Mouse (Mus musculus) central nervous system, embryonic 18 days (tissue): ENCODE data around the gene Brms1. TPM values are rescaled to one million over a fixed set of nuclear protein-coding genes. Genes with fewer than 3 reads are reported as not detected.

Source experiments
- polyA plus RNA-seq: library from polyadenylated mRNA; depleted of rRNA; stranded (reverse); fragments of >200 nt; gene quantifications from 2 replicates; pipeline ENCODE4 v1.2.3, GENCODE M21; 2012; rRNA removed

Brms1 gene
- 24.9 and 25.9 TPM in 2 replicates for polyA plus RNA-seq

GRCm38 (mm10) chr19:5040862-5041523 is at the start of gene Brms1:
Gene Brms1 (plus strand): TSS chr19:5041354.

GRCm38 (mm10) chr19:5023621-5024479 is 17.3 kb upstream of the Brms1 start, which contains the start of gene Slc29a2:
Gene Slc29a2 (plus strand): TSS chr19:5023860.

GRCm38 (mm10) chr19:5038709-5039156 is 2.4 kb upstream of the Brms1 start, which contains the start of the genes B4gat1 and AC124502.3:
Gene B4gat1 (plus strand): TSS chr19:5038826.
Gene AC124502.3 (plus strand): TSS chr19:5038891.

GRCm38 (mm10) chr19:5050047-5050905 is 9.1 kb downstream of the Brms1 start, which contains the start of gene Rin1:
Gene Rin1 (plus strand): TSS chr19:5050481.

GRCm38 (mm10) chr19:5067867-5068569 is 26.9 kb downstream of the Brms1 start, which contains the start of gene Cd248:
Gene Cd248 (plus strand): TSS chr19:5068078.

GRCm38 (mm10) chr19:5085145-5085863 is 44.1 kb downstream of the Brms1 start, which contains the start of gene Tmem151a:
Gene Tmem151a (minus strand): TSS chr19:5085531.

GRCm38 (mm10) chr19:5087884-5088728 is 47.0 kb downstream of the Brms1 start, which contains the start of gene Yif1a:
Gene Yif1a (plus strand): TSS chr19:5088538.

GRCm38 (mm10) chr19:5098363-5099143 is 57.4 kb downstream of the Brms1 start, which contains the start of gene Cnih2:
Gene Cnih2 (minus strand): TSS chr19:5098521.

Other genes starting within 250 kb of the Brms1 start
- gene Rbm4, start 247.5 kb upstream of the Brms1 start, polyA plus RNA-seq: 117 and 122 TPM in 2 replicates
- gene Gm21992, start 229.7 kb upstream of the Brms1 start, polyA plus RNA-seq: 10.6 and 11.3 TPM in 2 replicates
- gene Rbm14, start 229.7 kb upstream of the Brms1 start, polyA plus RNA-seq: 45.3 and 49.8 TPM in 2 replicates
- gene Ccs, start 202.0 kb upstream of the Brms1 start, polyA plus RNA-seq: 42.6 and 45.4 TPM in 2 replicates
- 0.95 and 0.98 TPM in 2 replicates for gene Ccdc87, start 202.0 kb upstream of the Brms1 start, polyA plus RNA-seq
- gene Ctsf, start 186.2 kb upstream of the Brms1 start, polyA plus RNA-seq: 77.2 and 77.8 TPM in 2 replicates
- gene Actn3, start 163.4 kb upstream of the Brms1 start, polyA plus RNA-seq: 1.1 and 2.5 TPM in 2 replicates
- gene Zdhhc24, start 162.7 kb upstream of the Brms1 start, polyA plus RNA-seq: 34.2 and 37.1 TPM in 2 replicates
- 19.7 and 23.0 TPM in 2 replicates for gene Bbs1, start 134.7 kb upstream of the Brms1 start, polyA plus RNA-seq
- gene Dpp3, start 113.1 kb upstream of the Brms1 start, polyA plus RNA-seq: 89.2 and 90.6 TPM in 2 replicates
- 11.6 and 14.6 TPM in 2 replicates for gene Peli3, start 98.2 kb upstream of the Brms1 start, polyA plus RNA-seq
- 93.3 and 102 TPM in 2 replicates for gene Mrpl11, start 79.2 kb upstream of the Brms1 start, polyA plus RNA-seq
- gene Npas4, start 51.0 kb upstream of the Brms1 start, polyA plus RNA-seq: 7.7 and 9.5 TPM in 2 replicates
- gene Slc29a2, start 17.5 kb upstream of the Brms1 start, polyA plus RNA-seq: 39.3 and 39.8 TPM in 2 replicates
- gene B4gat1, start 2.5 kb upstream of the Brms1 start, polyA plus RNA-seq: 56.5 and 59.7 TPM in 2 replicates
- gene AC124502.3, start 2.5 kb upstream of the Brms1 start, polyA plus RNA-seq: 3.2 TPM in 2 replicates
- 3.1 and 3.9 TPM in 2 replicates for gene Rin1, start 9.1 kb downstream of the Brms1 start, polyA plus RNA-seq
- 8.3 and 9.9 TPM in 2 replicates for gene Cd248, start 26.7 kb downstream of the Brms1 start, polyA plus RNA-seq
- gene Tmem151a, start 44.2 kb downstream of the Brms1 start, polyA plus RNA-seq: 24.0 and 25.4 TPM in 2 replicates
- gene Yif1a, start 47.2 kb downstream of the Brms1 start, polyA plus RNA-seq: 48.7 and 56.5 TPM in 2 replicates
- gene Cnih2, start 57.2 kb downstream of the Brms1 start, polyA plus RNA-seq: 463 and 505 TPM in 2 replicates
- 152 and 160 TPM in 2 replicates for gene Rab1b, start 65.7 kb downstream of the Brms1 start, polyA plus RNA-seq
- 104 and 108 TPM in 2 replicates for gene Klc2, start 77.2 kb downstream of the Brms1 start, polyA plus RNA-seq
- gene Pacs1, start 231.8 kb downstream of the Brms1 start, polyA plus RNA-seq: 50.6 and 57.1 TPM in 2 replicates